Mouse (Mus musculus): Measurements from ENCODE around the gene Spata16. TPM values are rescaled to one million over a fixed set of nuclear protein-coding genes. Genes with fewer than 3 reads are reported as not detected.

Gene Spata16
- total RNA-seq, 2 experiments from 2014 or later, result not detected

DNA sequence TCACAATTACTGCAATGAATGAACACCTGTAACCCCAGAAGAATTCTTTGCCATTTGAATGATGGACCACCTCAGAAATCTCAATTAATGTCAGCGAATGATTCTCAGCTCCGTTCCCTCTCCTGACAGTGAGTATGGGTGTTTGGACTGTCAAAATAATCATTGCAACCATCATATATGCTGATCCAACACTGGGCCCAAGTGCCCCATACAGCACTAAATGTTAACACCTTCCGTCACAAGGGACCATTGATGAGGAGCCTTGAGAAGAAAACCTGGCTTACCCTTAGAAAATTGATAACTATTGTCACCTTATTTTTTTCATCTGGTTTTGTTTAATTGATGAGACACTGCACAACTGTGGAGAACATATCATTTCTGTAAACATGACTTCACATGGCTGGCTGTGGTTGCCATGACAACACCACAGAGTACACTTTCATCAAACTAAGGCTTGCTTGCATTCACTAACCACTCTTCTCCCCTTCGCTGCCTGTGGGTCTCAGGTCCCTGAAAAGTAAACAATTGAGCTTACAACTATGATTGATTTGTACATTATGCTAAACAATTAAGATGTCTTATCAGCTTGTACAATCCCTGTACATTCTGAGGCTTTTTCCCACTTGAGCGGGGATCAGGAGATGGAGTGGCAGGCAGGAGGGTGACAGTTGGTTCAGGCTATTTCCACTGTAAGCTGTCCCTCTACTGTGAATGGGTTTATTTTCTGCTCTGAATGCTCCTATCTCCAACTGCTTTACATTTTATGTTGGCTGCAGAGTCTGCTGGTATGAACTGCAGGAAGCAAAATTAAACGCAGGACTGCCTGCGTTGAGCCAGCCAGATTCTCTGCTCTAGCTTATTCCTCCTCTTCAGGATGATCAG lies 189.8 kb downstream of the Spata16 start:
- peak in 1 of 2 experiments; percentile 67 for DNase-seq (ENCODE audit: low spot score in 2 of 2)

DNA sequence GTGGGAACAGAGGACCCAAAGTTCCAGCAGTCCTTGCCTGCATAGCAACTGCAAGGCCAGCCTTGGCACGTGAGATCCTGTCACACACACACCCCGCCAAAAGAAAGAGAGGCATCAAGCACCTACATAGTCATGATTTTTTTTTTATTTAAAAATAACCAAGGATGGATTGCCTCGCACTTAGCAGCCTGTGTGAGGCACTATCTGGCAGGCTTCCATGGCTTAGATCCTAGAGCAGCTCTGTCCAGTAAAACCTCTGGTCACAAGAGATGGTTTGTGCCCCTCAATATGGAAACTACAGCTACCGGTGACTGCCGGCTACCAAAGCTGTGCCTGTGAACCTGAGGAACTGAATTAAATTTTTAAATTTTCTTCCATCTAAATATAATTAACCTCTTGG lies 195.5 kb downstream of the Spata16 start:
- no peak for DNase-seq (ENCODE audit: low spot score in 2 of 2)

GRCm38 (mm10) chr3:26834178-26835050 lies 197.0 kb downstream of the Spata16 start:
- peak in 1 of 2 experiments; percentile 65 for DNase-seq (ENCODE audit: low spot score in 2 of 2)

DNA sequence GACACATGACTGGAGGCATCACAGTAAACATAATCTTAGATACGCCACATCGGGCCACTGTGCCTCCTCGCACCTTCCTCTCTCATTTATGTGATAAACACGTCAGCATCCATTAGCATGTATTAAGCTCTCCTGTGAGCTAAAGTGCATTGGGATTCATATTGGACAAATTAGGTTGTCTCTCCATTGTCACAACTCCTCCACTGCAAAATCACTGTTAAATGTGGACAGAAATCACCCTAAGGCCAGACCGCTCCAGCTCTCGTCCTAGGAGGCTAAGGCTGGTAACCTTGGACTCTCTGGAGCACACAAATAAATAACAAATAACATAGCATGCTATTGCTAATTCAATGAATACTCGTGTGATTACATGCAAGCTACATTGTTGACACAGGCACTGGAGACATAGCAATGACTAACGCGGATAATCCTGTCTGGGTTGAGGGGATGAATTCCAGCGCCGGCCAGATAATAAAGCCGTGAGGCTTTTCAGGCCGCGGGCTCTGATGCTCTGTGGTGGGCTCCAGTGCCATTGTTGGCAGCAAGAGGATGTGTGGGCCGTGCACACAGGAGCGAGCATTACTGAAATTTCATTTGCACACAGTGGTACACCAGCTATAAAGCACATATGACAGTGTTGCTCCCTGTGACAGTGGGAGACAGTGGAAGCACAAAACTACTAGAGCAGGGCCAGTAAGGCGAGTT lies 197.8 kb downstream of the Spata16 start:
- DNase-seq (ENCODE audit: low spot score in 2 of 2), result peak in 1 of 2 experiments; percentile 24

GRCm38 (mm10) chr3:26845041-26845440 lies 207.6 kb downstream of the Spata16 start:
- peak; percentile 79 to 91 for DNase-seq (ENCODE audit: low spot score in 2 of 2)

GRCm38 (mm10) chr3:26847935-26848334 lies 210.5 kb downstream of the Spata16 start:
- DNase-seq (ENCODE audit: low spot score in 2 of 2), result no peak

GRCm38 (mm10) chr3:26850207-26850606 lies 212.8 kb downstream of the Spata16 start:
- no peak for DNase-seq (ENCODE audit: low spot score in 2 of 2)

- no peak for DNase-seq (ENCODE audit: low spot score in 2 of 2)
Measured at GRCm38 (mm10) chr3:26850691-26851563, 213.5 kb downstream of the Spata16 start.

DNA sequence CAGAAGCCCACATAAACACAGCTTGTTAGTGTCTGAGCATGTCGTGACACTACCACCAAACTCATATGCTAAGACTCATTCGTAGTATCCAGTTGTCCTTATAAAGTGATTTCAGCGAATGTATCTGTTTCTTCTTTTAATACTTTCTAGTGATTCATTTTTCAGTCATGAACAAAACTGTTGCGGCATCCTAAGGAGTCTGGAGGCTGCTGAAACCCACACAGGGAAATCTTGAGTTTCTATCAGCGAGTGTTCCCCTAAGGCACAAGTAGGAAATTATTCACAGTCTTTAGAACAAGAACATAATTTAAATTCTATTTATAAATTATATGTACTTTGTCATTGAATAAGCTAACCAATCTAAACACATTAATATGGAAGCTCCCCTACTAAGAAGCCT lies 216.1 kb downstream of the Spata16 start:
- peak in 1 of 2 experiments; percentile 34 for DNase-seq (ENCODE audit: low spot score in 2 of 2)

GRCm38 (mm10) chr3:26874706-26875105 lies 237.3 kb downstream of the Spata16 start:
- no peak for DNase-seq (ENCODE audit: low spot score in 2 of 2)

- no peak for DNase-seq (ENCODE audit: low spot score in 2 of 2)
Measured at GRCm38 (mm10) chr3:26877291-26877690, 239.9 kb downstream of the Spata16 start.

DNA sequence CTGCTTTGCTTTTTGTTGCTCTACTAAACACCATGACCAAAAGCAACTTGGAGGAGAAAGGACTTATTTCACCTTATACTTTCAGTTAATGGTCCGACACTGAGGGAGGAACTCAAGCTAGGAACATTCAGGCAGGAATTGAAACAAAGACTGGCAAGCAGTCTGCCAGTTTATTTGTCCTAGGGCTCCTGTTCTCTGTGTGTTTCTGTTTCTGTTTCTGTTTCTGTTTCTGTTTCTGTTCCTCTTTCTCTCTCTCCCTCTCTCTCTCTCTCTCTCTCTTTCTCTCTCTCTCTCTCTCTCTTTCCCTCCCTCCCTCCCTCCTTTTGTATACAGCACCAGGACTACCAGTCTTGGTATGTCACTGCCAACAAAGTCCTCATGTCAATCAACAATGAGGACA lies 279.2 kb downstream of the Spata16 start:
- no peak for DNase-seq (ENCODE audit: low spot score in 2 of 2)

- DNase-seq (ENCODE audit: low spot score in 2 of 2), result no peak
Measured at GRCm38 (mm10) chr3:26920986-26921385, 283.6 kb downstream of the Spata16 start.

DNA sequence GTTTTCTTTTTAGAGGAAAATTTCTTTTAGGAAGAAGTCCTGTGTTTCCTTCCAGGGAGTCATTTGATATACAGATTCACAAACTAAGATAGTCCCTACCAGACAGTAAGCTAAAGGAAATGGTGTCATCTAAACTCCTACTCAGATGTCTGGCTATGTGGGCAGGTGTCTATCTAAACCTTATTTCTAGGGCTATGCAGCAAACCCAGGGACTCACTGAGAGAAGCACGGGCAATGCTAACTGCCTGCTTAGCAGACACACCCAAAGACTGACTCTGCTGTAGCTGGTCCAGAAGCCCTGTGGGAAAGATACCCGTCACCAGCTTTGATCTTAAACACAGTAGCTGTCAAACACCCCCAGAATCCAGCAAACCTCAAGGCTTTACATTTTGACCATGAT lies 284.2 kb downstream of the Spata16 start:
- no peak for DNase-seq (ENCODE audit: low spot score in 2 of 2)

- no peak for DNase-seq (ENCODE audit: low spot score in 2 of 2)
Measured at GRCm38 (mm10) chr3:26923391-26923790, 286.0 kb downstream of the Spata16 start.

GRCm38 (mm10) chr3:26924212-26924611 lies 286.8 kb downstream of the Spata16 start:
- no peak for DNase-seq (ENCODE audit: low spot score in 2 of 2)

DNA sequence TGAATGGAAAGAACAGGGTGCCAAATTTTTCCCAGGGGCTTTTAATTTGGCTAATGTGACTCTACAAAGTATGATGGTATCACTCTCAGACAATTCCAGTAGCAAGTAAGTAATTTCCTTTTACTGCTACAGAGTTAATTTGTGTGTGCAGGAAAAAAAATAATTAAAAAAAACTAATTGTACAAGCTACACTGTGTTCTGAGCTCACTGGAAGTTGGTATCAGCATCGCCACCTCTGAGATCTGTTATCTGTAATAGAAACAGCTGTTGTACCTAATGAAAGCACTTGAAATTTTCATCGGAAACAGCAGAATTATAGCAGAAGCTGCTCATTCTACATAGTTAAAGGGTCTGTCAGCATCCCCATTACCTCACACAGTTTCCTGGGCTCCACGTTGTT lies 295.7 kb downstream of the Spata16 start:
- no peak for DNase-seq (ENCODE audit: low spot score in 2 of 2)

GRCm38 (mm10) chr3:26936897-26937590 lies 299.6 kb downstream of the Spata16 start:
- DNase-seq (ENCODE audit: low spot score in 2 of 2), result no peak

- DNase-seq (ENCODE audit: low spot score in 2 of 2), result peak; percentile 11 to 62
Measured at GRCm38 (mm10) chr3:26966776-26967175, 329.4 kb downstream of the Spata16 start.

Measured in layer of hippocampus, adult 18-20 months (tissue).